Mouse (Mus musculus) liver, embryonic 12.5 days (tissue): Measurements from ENCODE around the gene Dhx40. TPM values are rescaled to one million over a fixed set of nuclear protein-coding genes. Genes with fewer than 3 reads are reported as not detected.

Source experiments
- ATAC-seq: fragments of 200-750 bp; cut with Nextera tagmentation; 2 replicates; pipeline ENCODE4 v1.8.0; 2017; ENCODE audit warnings: moderate number of reproducible peaks, mild to moderate bottlenecking, moderate library complexity
- H3K27ac ChIP-seq: fragments of 300-500 bp; sonication (generic); 2 replicates; pipeline ENCODE4 v1.5.1; 2016; ENCODE audit warnings: mild to moderate bottlenecking
- H3K27me3 ChIP-seq: fragments of 300-500 bp; sonication (generic); replicated peaks from 2 replicates; pipeline ENCODE4 v1.6.1; 2016; ENCODE audit warnings: mild to moderate bottlenecking, moderate library complexity
- H3K36me3 ChIP-seq: fragments of 300-500 bp; sonication (generic); 2 replicates; pipeline ENCODE4 v1.6.1; 2016; ENCODE audit warnings: mild to moderate bottlenecking, moderate library complexity
- H3K4me1 ChIP-seq: fragments of 300-500 bp; sonication (generic); 2 replicates; pipeline ENCODE4 v1.6.1; 2016
- H3K4me2 ChIP-seq: fragments of 300-500 bp; sonication (generic); 2 replicates; pipeline ENCODE4 v1.6.1; 2016; ENCODE audit warnings: mild to moderate bottlenecking, moderate library complexity
- H3K4me3 ChIP-seq: fragments of 300-500 bp; sonication (generic); 2 replicates; pipeline ENCODE4 v1.5.1; 2016; ENCODE audit warnings: mild to moderate bottlenecking, moderate library complexity
- H3K9ac ChIP-seq: fragments of 300-500 bp; sonication (generic); 2 replicates; pipeline ENCODE4 v1.6.1; 2016; ENCODE audit warnings: mild to moderate bottlenecking, moderate library complexity
- H3K9me3 ChIP-seq: fragments of 300-500 bp; sonication (generic); replicated peaks from 2 replicates; pipeline ENCODE4 v1.6.1; 2016; ENCODE audit warnings: mild to moderate bottlenecking, moderate library complexity
- WGBS: fragments of 180-500 bp; shearing (Covaris S2); methylation state at CpG from one replicate; pipeline ENCODE4 v1.1.7; 2016; ENCODE audit not compliant: insufficient replicate concordance; 5-methylcytosine and 5-hydroxymethylcytosine counted together
- polyA plus RNA-seq: library from polyadenylated mRNA; unstranded; fragments of >200 nt; fragmentation: Nextera tagmentation; extraction: Ambion mirVana; gene quantifications from 2 replicates; pipeline ENCODE4 v1.2.1, GENCODE M21; 2016

Gene Dhx40
- polyA plus RNA-seq, result 10.0 TPM in 2 replicates

DNA sequence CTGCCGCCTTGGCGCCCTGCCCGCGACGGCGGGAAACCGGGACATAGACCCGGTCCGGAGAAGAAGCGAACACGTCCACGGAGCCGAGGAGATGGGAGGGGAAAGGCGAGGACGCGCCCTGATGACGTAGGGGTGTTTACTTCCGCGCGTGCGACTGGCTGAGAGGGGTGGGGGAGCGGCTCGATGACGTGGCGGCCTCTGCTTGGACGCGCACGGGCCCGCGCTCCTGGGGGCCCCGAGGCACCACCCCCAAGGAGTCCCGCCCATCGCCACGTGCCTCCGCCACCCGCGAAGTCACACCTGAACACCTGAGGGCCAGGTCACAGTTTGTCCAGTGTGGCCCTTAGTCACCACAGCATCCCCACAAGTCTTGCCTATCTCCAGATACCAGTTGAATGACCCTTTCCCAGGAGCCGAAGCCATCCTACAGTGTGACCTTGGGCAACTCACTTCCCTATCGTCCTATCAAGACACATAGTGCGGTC is at the start of gene Dhx40:
Gene Dhx40 (minus strand): TSS at position 242 of the 485 bp plus-strand sequence.
- H3K4me1 ChIP-seq, result peaks cover 13% of the 10 kb centered on the region
- H3K27me3 ChIP-seq, result peaks cover 5% of the 10 kb centered on the region; the same call in 1 of the 2 replicates
- peak within 1 kb of the TSS; percentile 82 for H3K4me2 ChIP-seq
- H3K27ac ChIP-seq, result peak within 1 kb of the TSS; percentile 80
- peak; percentile 93 for ATAC-seq
- WGBS, result 6% methylated on average over 40 of the region's 40 CpGs
- H3K9ac ChIP-seq, result peak within 1 kb of the TSS; percentile 72
- no peaks in the 10 kb centered on the region for H3K9me3 ChIP-seq
- peak within 1 kb of the TSS; percentile 86 for H3K4me3 ChIP-seq
- peaks cover 14% of the 10 kb centered on the region for H3K36me3 ChIP-seq

DNA sequence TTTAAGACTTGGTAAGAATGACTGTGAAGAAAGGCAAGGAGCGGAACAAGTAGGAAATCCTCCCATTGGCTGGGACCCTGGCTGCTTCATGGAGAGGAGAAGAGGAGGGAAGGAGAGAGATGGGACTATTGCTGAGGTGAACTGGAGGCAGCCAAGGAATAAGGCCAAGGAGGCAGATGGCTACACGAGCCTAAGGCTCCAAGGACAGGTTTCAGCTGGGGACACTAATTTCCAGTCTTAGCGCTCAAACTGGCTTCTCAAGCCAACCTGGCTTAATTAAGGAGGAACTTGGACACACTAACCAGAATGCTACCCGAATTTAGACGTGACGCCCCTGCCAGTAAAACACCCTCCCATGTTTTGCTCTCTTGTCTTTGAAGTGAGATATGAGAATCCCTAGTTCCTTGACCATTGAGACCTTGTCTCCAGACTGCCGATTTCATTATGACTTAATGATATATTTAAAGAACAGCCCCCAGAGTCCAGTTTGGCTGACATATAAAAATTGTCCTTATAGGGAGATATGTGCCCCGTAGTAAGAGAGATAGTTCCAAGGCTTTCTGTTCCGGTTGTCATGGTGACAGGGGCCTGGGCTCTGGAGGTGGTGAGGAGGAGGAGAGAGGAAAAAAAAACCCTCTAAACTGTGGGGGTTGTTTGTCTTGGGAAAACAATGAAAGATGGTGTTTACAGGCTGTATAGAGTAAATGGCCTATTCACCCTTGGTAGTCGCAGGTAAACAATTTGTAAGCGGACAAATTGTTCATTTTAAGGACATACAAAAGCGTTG is 48.3 kb upstream of the Dhx40 start:
- Histone ChIP-seq H3K4me3 (no peak overlapping the region), H3K9me3 (no peaks in the 10 kb centered on the region), H3K9ac (no peak overlapping the region), H3K27me3 (no peaks in the 10 kb centered on the region), H3K36me3 (no peaks in the 10 kb centered on the region), H3K4me1 (no peaks in the 10 kb centered on the region), H3K4me2 (no peak overlapping the region), H3K27ac (no peak overlapping the region)
- WGBS, result 72% methylated on average over 12 of the region's 12 CpGs
- ATAC-seq, result no peak

DNA sequence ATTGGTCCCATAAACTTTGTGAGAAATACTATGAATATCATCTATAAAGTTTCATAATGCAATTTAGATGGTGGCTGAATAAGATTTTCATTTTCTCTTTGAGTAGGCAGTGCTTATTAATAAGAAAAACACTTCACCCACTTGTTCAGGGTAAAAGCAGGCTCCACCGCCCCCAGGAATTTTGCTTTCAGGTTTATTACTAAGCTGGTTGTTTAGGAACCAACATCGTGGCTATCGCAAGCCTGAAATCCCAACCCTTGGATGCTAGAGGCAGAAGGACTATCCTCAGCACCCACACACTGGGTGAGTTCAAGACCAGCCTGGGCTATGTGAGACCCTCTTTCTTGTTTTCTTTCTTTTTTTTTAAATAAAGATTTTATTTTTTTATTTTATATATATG is 45.5 kb upstream of the Dhx40 start:
- Histone ChIP-seq H3K4me3 (no peak overlapping the region), H3K4me2 (no peak overlapping the region), H3K4me1 (no peaks in the 10 kb centered on the region), H3K36me3 (no peaks in the 10 kb centered on the region), H3K27ac (no peak overlapping the region), H3K9me3 (no peaks in the 10 kb centered on the region), H3K9ac (no peak overlapping the region), H3K27me3 (no peaks in the 10 kb centered on the region)
- no peak for ATAC-seq
- WGBS, result 81% methylated on average over 3 of the region's 3 CpGs

DNA sequence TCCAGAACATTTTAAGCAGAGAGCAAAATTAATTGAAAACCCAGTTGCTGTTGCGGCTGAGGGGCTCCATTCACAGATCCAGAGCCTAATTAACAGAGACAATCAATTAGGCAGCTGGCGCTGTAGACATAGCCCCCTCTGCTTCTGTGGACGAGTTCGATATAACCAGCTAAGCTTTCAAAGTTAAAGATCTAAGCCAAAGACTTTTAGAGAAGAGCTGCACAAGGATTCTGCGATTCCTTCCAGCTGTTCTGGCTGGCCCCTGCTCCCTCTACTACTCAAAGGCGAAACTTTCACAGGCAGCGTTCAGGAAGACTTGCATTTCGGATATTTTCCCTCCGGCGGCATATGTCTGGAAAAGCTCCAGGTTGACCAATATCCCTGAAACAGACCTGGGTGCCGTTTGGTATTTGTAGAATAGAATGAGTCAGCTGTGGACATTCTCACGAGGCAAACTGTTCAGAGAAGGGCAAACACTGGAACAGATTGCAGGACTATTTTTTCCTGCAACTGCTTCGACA is 45.0 kb upstream of the Dhx40 start:
- Histone ChIP-seq H3K36me3 (no peaks in the 10 kb centered on the region), H3K4me3 (no peak overlapping the region), H3K27ac (no peak overlapping the region), H3K27me3 (no peaks in the 10 kb centered on the region), H3K4me1 (no peaks in the 10 kb centered on the region), H3K9ac (no peak overlapping the region), H3K4me2 (no peak overlapping the region), H3K9me3 (no peaks in the 10 kb centered on the region)
- WGBS, result 74% methylated on average over 13 of the region's 13 CpGs
- ATAC-seq, result no peak

DNA sequence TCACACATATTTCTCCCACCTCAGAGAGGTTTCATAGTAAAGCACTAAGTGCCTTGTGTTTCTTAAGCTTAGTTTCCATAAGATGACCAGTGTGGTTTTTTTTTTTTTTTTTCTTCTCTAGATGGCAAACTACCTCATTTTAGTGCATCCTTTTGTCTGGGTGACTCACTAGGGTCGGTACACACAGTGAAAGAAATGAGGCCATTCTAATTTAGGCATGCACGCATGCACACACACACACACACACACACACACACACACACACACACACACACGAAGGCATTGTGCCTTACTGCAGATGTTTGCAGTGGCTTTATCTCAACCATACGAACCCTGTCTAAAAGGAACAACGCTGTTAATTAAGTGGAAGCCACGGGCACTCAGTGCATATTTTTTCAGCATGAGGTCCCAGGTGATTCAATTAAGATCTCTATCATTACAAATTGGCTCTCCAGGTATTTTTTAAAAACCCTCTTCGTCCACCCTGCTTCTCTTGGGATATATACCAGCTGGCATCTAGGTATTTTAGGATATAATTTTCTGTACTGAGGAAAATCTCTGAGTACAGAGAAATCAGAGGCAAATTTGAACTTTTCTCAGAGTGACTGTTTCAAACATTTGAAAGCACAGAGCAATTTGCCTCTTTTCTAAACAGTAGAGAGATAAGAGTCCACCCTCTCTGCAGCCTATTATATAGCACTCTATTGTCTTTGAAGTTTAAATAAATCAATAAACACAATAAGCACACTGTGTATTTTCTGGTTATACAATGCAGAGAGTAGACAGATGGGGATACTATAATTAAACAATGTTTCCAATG is 44.4 kb upstream of the Dhx40 start:
- Histone ChIP-seq H3K4me2 (no peak overlapping the region), H3K9ac (no peak overlapping the region), H3K36me3 (no peaks in the 10 kb centered on the region), H3K4me3 (no peak overlapping the region), H3K27me3 (no peaks in the 10 kb centered on the region), H3K4me1 (no peaks in the 10 kb centered on the region), H3K27ac (no peak overlapping the region), H3K9me3 (no peaks in the 10 kb centered on the region)
- ATAC-seq, result no peak
- WGBS, result 48% methylated on average over 7 of the region's 7 CpGs

DNA sequence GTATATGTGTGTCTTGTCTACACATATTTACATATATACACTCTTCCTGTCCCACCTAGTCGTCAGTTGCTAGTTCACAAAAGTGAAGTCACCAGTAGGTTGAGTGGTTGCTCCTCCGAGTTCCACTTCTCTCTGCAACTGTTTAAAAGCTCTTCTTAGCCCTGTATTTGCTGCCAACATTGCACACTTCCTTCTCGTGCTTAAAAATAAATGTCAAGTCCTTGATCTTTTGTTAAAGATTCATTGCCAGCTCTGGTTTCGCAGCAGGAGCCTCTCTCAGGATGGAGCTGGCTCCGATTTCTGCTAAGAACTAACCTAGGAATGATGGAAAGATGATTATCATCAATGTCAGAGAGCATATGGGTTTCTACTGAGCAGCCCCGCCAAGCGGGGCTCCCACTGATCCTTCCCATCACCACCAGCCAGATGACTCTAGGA is 43.7 kb upstream of the Dhx40 start:
- Histone ChIP-seq H3K27ac (no peak overlapping the region), H3K4me3 (no peak overlapping the region), H3K27me3 (no peaks in the 10 kb centered on the region), H3K9me3 (no peaks in the 10 kb centered on the region), H3K9ac (no peak overlapping the region), H3K4me1 (no peaks in the 10 kb centered on the region), H3K4me2 (no peak overlapping the region), H3K36me3 (no peaks in the 10 kb centered on the region)
- ATAC-seq, result no peak
- 63% methylated on average over 7 of the region's 7 CpGs for WGBS

DNA sequence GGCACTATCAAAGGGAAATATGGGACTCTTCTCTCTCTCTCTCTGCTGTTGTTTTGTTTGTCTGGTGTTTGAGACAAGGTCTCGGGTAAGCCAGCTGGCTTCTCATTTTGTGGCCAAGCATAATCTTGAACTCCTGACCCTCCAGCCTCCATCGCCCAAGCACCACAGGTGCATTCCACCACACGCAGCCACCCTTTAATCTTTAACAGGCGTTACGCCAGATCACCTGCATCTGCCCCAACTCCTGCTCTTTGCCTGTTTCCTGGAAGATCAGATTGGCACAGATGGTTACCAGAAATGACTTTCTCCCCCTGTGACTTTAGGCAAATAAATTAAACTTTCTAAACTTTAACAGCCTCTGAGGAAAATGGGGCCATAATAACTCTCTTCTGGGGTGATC is 36.3 kb upstream of the Dhx40 start:
- Histone ChIP-seq H3K4me1 (no peaks in the 10 kb centered on the region; the same call in 1 of the 2 replicates), H3K4me3 (no peak overlapping the region), H3K9me3 (no peaks in the 10 kb centered on the region), H3K27ac (no peak overlapping the region), H3K27me3 (no peaks in the 10 kb centered on the region; the same call in 1 of the 2 replicates), H3K9ac (no peak overlapping the region), H3K36me3 (no peaks in the 10 kb centered on the region), H3K4me2 (no peak overlapping the region)
- 78% methylated on average over 5 of the region's 5 CpGs for WGBS
- ATAC-seq, result no peak

DNA sequence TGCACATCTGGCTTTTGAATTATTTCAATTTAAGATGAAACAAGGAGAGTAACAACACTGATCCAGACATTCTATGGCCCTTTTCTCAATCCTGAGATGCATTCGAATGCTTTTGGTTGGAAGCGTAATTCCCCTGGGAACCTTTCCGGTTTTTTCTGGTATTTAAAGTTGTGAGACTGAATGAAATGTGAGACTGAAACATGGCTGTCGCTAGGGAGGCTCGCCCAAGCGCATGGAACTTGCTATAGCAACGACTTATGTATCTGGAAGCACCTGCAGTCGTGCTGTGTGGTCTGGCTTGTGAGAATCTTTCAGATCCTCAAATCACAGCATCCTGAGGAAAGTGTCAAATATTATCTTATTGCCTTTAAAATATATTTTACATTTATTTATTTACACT is 33.7 kb upstream of the Dhx40 start:
- H3K4me1 ChIP-seq, result peaks cover under 1% of the 10 kb centered on the region; the same call in 1 of the 2 replicates
- H3K9me3 ChIP-seq, result no peaks in the 10 kb centered on the region
- no peak for ATAC-seq
- no peak overlapping the region for H3K4me3 ChIP-seq
- no peak overlapping the region for H3K27ac ChIP-seq
- no peaks in the 10 kb centered on the region; the same call in 1 of the 2 replicates for H3K27me3 ChIP-seq
- H3K4me2 ChIP-seq, result no peak overlapping the region
- whole genome bisulfite sequencing, result 73% methylated on average over 8 of the region's 8 CpGs
- H3K9ac ChIP-seq, result no peak overlapping the region
- H3K36me3 ChIP-seq, result no peaks in the 10 kb centered on the region

DNA sequence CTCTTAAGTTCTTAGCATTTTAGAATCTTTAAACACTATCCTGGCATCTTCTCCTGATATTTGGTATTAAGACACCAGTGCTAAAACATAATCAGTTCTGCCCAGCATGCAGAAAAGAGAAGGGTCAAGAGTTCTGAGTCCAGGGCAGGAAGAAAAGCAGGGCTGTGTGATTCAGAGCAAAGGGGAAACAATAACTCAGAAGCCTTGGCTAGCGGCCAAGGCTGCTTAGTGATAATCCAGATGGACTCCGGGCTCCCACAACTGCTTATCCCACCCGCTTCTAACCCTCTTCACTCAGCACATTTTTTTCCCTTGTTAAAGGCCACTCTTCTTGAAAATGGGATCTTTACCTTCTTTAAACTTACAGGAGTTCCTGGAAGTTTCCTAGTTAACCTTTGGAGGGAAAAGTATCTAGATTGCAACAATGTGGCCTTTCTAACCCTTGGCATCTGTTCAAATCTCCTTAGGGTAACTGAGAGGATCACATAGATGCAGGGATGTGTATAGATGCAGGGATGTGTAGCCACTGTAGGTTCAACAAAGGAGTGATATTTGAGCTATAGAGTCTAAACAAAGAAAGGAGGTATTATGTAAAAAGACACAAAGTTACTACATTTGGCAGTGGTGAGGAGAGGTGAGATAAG is 33.1 kb upstream of the Dhx40 start:
- H3K4me3 ChIP-seq, result no peak overlapping the region
- 32% methylated on average over 3 of the region's 3 CpGs for WGBS
- no peak overlapping the region for H3K4me2 ChIP-seq
- H3K4me1 ChIP-seq, result peaks cover 4% of the 10 kb centered on the region
- H3K36me3 ChIP-seq, result no peaks in the 10 kb centered on the region
- no peak overlapping the region for H3K27ac ChIP-seq
- H3K9me3 ChIP-seq, result no peaks in the 10 kb centered on the region
- no peak overlapping the region for H3K9ac ChIP-seq
- no peak for ATAC-seq
- no peaks in the 10 kb centered on the region; the same call in 1 of the 2 replicates for H3K27me3 ChIP-seq

DNA sequence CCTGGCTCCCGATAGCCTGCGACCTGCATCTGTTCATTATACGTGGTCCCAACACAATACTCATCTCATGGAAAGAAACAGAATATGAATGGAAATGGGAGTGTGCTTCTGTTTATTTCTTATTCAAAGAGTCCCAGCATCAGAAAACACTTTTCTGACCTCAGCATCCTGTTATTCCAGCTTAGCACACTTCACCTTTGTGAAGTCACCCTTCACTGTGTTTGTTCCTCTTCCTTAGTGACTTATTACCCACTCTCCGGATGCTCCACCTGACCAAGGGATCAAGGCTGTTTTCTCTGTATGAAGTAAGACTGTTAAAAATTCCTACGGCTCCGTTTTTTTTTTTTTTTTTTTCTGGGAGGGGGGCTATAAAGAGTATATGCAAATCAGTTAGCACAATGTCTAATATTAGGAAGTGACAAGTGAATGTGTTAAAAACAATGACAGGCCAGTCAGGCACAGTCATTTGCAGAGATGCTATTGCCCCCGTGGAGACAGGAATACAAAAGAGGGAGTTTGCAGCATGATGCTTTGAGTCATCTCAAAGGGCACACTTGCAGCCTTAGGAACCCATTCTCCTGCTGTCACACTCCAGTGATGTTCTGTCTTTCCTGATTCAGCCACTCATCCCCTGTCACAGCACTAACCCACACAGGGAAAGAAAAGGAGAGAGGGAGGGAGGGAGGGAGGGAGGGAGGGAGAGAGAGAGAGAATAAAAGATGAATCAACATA is 32.3 kb upstream of the Dhx40 start:
- no peak for ATAC-seq
- H3K4me3 ChIP-seq, result no peak overlapping the region
- 51% methylated on average over 7 of the region's 7 CpGs for WGBS

DNA sequence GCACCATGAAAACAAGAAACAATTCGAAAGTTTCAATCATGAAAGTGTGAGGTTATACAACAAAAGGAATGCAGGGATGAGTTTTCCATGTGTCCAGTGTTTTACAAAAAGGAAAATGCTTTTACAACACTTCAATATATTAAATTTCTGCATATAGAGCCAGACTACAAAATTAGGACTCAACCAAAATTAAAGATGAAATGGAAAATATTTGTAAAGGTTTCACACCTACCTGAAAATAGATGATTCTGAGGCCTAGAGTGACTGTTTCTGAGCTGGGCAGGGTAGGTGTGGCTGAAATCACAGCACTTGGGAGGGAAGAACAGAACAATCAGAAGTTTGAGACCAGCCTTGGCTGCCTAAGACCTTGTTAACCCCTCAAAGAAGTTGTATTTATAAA is 31.2 kb upstream of the Dhx40 start:
- 46% methylated on average over 1 of the region's 1 CpGs for WGBS
- ATAC-seq, result no peak

More for the DNA sequence above, 32.3 kb upstream of the Dhx40 start:
- Histone ChIP-seq H3K9ac (no peak overlapping the region), H3K27me3 (no peaks in the 10 kb centered on the region; the same call in 1 of the 2 replicates), H3K9me3 (no peaks in the 10 kb centered on the region), H3K4me1 (peaks cover 4% of the 10 kb centered on the region), H3K27ac (no peak overlapping the region), H3K36me3 (no peaks in the 10 kb centered on the region), H3K4me2 (no peak overlapping the region)

More for the DNA sequence above, 31.2 kb upstream of the Dhx40 start:
- Histone ChIP-seq H3K4me1 (peaks cover 4% of the 10 kb centered on the region), H3K4me2 (no peak overlapping the region), H3K9me3 (no peaks in the 10 kb centered on the region), H3K9ac (no peak overlapping the region), H3K36me3 (no peaks in the 10 kb centered on the region), H3K4me3 (no peak overlapping the region), H3K27ac (no peak overlapping the region), H3K27me3 (no peaks in the 10 kb centered on the region; the same call in 1 of the 2 replicates)
